Mouse (Mus musculus) E14TG2a.4 (cell line): ENCODE results near the gene Rnf227.

Experiments
- H3K27me3 ChIP-seq: 2 replicates; pipeline ENCODE4 v1.6.1; 2014; ENCODE audit warnings: low read length, control low read depth; ENCODE audit not compliant: insufficient read depth
- H3K36me3 ChIP-seq: 2 replicates; pipeline ENCODE4 v1.6.1; 2014; ENCODE audit warnings: low read length, control low read depth; ENCODE audit not compliant: insufficient read depth
- H3K4me1 ChIP-seq: replicated peaks from 2 replicates; pipeline ENCODE4 v1.6.1; 2014; ENCODE audit warnings: low read depth, low read length, control low read depth
- H3K4me3 ChIP-seq: replicated peaks from 2 replicates; pipeline ENCODE4 v1.5.1; 2014; ENCODE audit warnings: mild to moderate bottlenecking, low read length
- H3K9me3 ChIP-seq: 2 replicates; pipeline ENCODE4 v1.6.1; 2014; ENCODE audit warnings: low read length, control low read depth
- CTCF ChIP-seq: conservative IDR thresholded peaks from 2 replicates; pipeline ENCODE4 v1.5.1; 2014; ENCODE audit warnings: low read length
- NANOG ChIP-seq: IDR thresholded peaks from 2 replicates; pipeline ENCODE4 v1.6.1; 2014; ENCODE audit warnings: borderline replicate concordance, low read length, mixed read lengths
- POU5F1 ChIP-seq: IDR thresholded peaks from 2 replicates; pipeline ENCODE4 v1.6.1; 2014; ENCODE audit warnings: low read length, borderline replicate concordance

Rnf227 gene

DNA sequence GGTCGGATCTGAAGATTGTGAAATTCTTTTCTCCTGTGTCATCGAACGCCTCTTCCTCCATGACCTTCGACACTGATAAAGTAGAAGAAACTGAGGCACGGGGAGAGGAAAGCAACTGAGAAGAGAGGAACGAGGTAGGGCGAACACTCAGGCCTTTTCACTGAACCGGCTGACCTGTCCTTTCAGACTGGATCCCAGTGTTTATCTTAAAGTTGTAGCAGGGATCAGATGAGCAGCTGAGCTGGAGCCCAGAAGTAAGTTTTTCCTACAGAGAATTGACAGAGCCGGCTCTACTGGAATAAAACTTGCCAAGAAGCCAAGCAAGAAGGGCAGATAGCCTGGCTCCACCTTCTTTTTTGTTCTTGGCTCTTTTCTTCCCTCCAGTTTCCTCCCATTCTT, 30.6 kb downstream of the Rnf227 start:
- H3K9me3 ChIP-seq, result no peaks in the 10 kb centered on the region
- TF ChIP-seq POU5F1 (no peak), CTCF (no peak), NANOG (no peak)
- H3K4me3 ChIP-seq, result no peak overlapping the region; the same call in 1 of the 2 replicates
- peaks cover 55% of the 10 kb centered on the region for H3K27me3 ChIP-seq
- H3K4me1 ChIP-seq, result peaks cover 56% of the 10 kb centered on the region
- H3K36me3 ChIP-seq, result no peaks in the 10 kb centered on the region

DNA sequence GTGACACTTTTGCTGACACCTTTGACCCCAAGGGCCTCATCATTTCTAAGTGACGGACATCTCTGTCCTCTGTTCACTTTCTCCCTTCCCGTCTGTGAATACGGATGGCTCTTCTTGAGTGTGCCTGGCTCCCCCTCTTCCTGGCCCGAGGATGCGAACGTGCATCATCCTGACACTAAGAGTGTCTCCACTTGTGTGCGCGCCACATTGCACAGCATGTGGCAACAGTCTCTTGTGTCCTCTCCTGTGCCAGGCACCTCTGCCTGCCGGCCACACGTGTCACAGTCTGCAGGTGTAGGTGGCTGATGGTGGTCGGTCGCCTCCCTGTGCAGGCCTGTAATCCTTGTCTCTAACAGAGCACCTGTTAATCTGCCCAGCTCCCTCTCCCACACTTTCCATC, 31.3 kb downstream of the Rnf227 start:
- H3K27me3 ChIP-seq, result peaks cover 49% of the 10 kb centered on the region
- no peak for TF ChIP-seq NANOG

GRCm38 (mm10) chr11:69372056-69372779, 32.0 kb downstream of the Rnf227 start:
- no peaks in the 10 kb centered on the region for H3K9me3 ChIP-seq
- peaks cover 42% of the 10 kb centered on the region for H3K4me1 ChIP-seq
- TF ChIP-seq NANOG, result no peak
- TF ChIP-seq CTCF, result no peak
- TF ChIP-seq POU5F1, result no peak
- H3K27me3 ChIP-seq, result peaks cover 43% of the 10 kb centered on the region
- H3K36me3 ChIP-seq, result no peaks in the 10 kb centered on the region
- H3K4me3 ChIP-seq, result 0 out of 2 replicates have a peak overlapping the region, but pooled peaks have one; percentile 3

More for the DNA sequence above, 31.3 kb downstream of the Rnf227 start:
- peaks cover 48% of the 10 kb centered on the region for H3K4me1 ChIP-seq
- no peak overlapping the region for H3K4me3 ChIP-seq
- no peaks in the 10 kb centered on the region for H3K9me3 ChIP-seq
- no peaks in the 10 kb centered on the region for H3K36me3 ChIP-seq

- H3K27me3 ChIP-seq, result peaks cover 38% of the 10 kb centered on the region
- no peaks in the 10 kb centered on the region for H3K36me3 ChIP-seq
- H3K4me1 ChIP-seq, result peaks cover 37% of the 10 kb centered on the region
- no peaks in the 10 kb centered on the region for H3K9me3 ChIP-seq
- no peak overlapping the region for H3K4me3 ChIP-seq
- TF ChIP-seq CTCF (peak; percentile 71), POU5F1 (no peak), NANOG (no peak)
Observed at GRCm38 (mm10) chr11:69372780-69373170, 32.5 kb downstream of the Rnf227 start.

DNA sequence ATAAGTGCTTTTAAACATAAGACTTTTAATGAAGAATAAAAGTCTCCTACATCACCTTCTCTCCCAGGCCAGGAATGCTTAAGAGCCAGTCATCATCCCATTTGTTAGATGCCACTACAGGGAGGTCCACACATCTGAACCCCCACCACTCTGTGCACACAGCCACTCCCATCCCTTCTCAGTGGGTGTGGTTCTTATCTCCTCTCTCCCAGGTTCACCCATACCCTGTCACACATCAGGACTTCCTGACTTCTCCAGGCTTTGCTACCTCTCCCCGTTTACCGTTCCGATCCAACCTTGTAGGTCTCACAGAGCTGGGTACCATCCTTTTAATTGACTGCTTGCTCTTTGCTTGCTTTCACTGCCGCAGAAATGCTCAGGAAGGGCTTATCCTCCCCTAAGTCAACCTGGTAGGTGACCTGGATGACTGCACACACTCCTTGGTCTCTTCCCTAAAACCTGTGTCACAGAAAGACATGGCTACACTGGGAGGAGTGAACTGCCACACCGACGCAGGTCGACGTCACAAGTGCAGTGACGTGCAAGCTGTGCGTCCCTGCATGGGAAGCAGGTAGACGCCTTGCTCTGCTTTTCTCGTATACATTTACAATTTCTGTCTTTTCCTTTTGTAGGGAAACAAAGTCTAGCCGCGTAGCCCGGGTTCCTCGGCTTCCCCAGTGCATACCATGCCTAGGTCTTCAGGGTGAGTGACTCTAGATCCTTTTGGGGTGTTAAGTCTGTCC, 33.1 kb downstream of the Rnf227 start:
- Histone ChIP-seq H3K9me3 (no peaks in the 10 kb centered on the region), H3K27me3 (peaks cover 32% of the 10 kb centered on the region), H3K36me3 (no peaks in the 10 kb centered on the region), H3K4me1 (peaks cover 31% of the 10 kb centered on the region), H3K4me3 (peak overlapping the region; percentile 32; the same call in 1 of the 2 replicates)
- no peak for TF ChIP-seq POU5F1
- TF ChIP-seq NANOG, result no peak
- TF ChIP-seq CTCF, result no peak

DNA sequence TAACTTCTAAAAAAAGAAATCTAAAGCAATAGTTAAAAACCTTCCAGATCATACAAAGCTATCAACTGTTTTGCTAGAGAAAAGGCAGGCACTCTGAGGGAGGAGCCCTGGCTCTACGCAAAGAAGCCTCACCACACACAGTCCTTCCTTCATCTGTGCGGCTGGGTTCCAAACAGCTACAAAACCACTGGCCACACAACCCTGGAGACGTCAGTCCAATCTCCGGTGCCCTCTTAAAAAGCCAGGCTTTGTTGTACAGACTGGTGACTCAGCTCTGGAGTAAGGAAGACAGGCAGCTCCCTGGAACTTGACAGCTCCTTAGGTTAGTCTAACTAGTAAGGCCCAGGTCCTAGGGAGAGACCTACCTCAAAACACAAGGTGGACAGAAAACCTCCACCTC, 35.4 kb downstream of the Rnf227 start:
- no peaks in the 10 kb centered on the region for H3K36me3 ChIP-seq
- no peak for TF ChIP-seq NANOG
- no peak for TF ChIP-seq POU5F1
- no peak for TF ChIP-seq CTCF

GRCm38 (mm10) chr11:69377766-69378165, 37.5 kb downstream of the Rnf227 start:
- Histone ChIP-seq H3K4me1 (peaks cover 13% of the 10 kb centered on the region), H3K36me3 (no peaks in the 10 kb centered on the region), H3K9me3 (no peaks in the 10 kb centered on the region), H3K27me3 (peaks cover 4% of the 10 kb centered on the region; the same call in 1 of the 2 replicates), H3K4me3 (no peak overlapping the region)
- TF ChIP-seq NANOG (no peak), POU5F1 (no peak), CTCF (no peak)

More for the DNA sequence above, 35.4 kb downstream of the Rnf227 start:
- H3K4me1 ChIP-seq, result peaks cover 30% of the 10 kb centered on the region
- peaks cover 23% of the 10 kb centered on the region for H3K27me3 ChIP-seq
- no peak overlapping the region for H3K4me3 ChIP-seq
- H3K9me3 ChIP-seq, result no peaks in the 10 kb centered on the region

DNA sequence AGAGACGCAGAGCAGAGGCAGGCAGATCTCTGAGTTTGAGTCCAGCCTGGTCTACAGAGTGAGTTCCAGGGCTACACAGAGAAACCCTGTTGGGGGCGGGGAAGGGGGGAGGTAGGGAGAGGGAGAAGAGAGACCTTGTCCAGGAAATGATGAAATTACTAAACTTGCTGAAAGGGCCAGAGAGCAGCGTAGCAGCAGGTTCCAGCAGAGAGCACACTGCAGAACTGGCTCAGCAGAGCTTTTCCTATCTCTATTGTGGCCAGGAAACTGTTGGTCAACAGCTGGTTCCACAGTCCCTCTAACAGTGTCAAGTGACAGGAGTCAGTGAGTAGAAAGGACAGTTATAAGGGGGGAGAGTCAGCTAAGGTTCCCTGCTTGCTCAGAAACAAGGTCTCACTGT, 39.3 kb downstream of the Rnf227 start:
- TF ChIP-seq CTCF, result no peak
- no peak for TF ChIP-seq POU5F1
- TF ChIP-seq NANOG, result no peak

More for the DNA sequence above, 39.3 kb downstream of the Rnf227 start:
- Histone ChIP-seq H3K36me3 (peaks cover 3% of the 10 kb centered on the region; the same call in 1 of the 2 replicates), H3K27me3 (no peaks in the 10 kb centered on the region; the same call in 1 of the 2 replicates), H3K4me1 (peaks cover 7% of the 10 kb centered on the region), H3K9me3 (no peaks in the 10 kb centered on the region), H3K4me3 (no peak overlapping the region)
